Mouse (Mus musculus) Muller cell, postnatal 12 days (primary cell): Measurements from ENCODE around the gene Stpg4.

Source experiments
- DNase-seq: peaks from one replicate; pipeline ENCODE4 v3.0.0-alpha.2; 2015; ENCODE audit errors: inconsistent ontology term

The Stpg4 gene

DNA sequence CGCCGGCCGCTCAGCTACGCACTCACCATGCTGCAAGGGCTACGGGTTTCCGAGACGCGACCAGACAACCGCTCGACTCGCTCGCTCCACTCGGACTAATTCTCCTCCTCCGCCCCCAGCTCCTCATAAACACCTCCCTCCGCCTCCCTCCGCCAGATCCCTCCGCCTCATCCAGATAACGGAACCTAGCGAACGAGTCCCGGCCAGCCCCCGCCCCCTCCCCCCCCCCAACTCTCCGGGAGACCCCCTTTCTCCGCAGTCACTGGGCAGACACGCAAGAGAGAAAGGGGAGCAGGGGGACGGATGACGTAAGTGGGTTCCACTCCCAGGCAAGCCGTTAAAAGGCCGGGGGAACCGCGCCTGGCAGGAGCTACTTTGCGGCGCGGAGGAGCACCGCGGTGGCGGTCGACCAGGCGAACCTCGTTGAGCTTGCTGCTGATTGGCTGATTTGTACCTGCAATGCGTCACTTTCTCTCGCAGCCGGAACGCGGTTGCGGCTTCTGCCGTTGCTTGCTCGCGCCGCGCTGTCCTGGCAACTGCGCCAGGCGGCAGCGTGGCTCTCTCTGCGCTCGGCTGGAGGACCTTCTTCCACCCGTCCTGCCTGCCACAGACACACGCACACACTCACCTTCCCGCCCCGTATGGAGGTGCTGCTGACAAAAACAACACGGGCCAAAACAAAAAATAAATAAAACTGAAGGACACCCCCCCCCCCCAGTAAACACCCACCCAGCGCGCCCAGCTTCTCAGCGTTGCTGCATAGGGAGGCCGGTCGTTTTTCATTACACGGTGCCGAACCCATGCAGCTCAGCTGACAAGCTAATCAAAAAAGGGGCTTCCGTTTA lies 19.4 kb upstream of the Stpg4 start, which contains the start of gene Calm2:
Calm2 (minus strand) TSS at position 169 of the 845 bp plus-strand sequence.
- DNase-seq, result peak; percentile 99

- peak; percentile 65 for DNase-seq
Observed at GRCm38 (mm10) chr17:87445917-87446766, 18.6 kb upstream of the Stpg4 start.

- DNase-seq, result no peak
Observed at GRCm38 (mm10) chr17:87445337-87445916, 17.9 kb upstream of the Stpg4 start.

DNA sequence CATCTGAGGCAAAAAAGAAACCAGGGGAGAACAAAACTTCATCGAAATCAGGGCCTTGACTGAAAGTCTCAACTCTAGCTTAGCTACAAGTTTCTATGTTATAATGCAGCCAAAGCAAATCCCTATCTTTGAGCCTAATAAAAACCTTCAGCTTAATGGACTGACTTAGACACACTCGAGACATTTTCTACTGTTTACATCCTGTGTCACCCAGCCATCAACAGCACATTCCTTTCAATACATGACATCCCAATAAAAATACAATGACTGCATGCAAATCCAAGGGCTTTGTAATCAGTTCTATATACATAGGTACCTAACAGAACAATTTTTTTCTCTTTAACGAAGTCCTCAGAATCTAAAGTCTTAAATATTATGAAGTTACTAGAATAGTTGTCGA lies 17.2 kb upstream of the Stpg4 start:
- no peak for DNase-seq

DNA sequence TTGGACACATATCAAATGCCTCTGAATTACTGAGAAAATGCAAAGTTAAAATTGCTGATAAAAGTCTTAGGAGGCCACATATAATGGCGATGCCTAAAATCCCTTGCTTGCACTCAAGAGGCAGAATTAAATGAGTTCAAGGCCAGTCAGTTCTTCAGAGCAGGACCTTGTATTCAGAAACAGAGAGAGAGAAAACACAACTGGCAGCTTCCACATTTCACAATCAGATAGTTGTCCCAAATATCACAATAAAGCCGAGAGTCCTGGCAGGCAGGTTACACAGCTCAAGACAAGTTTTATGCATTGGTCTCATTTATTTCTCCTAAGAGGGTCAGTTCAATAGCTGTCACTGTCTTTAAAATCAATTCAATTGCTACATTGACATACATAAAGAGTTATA lies 14.0 kb upstream of the Stpg4 start:
- no peak for DNase-seq

DNA sequence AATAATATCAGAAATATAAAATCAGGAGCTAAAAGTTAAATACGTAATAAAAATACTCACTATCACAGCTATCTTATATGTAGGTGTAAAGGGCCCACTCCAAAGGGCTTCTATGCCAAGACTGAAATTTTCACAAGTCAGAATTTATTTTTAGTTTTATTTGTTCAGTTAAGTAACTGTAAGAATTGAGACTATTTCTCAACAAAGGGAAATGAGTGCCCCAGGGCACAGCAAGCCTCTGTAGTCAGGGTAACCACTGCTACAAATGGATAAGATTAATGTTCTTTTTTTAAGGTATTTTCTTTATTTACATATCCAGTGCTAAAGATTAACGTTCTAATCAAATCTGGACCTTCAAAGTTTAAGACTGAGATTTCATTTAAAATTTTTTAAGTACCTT lies 11.9 kb upstream of the Stpg4 start:
- DNase-seq, result no peak

DNA sequence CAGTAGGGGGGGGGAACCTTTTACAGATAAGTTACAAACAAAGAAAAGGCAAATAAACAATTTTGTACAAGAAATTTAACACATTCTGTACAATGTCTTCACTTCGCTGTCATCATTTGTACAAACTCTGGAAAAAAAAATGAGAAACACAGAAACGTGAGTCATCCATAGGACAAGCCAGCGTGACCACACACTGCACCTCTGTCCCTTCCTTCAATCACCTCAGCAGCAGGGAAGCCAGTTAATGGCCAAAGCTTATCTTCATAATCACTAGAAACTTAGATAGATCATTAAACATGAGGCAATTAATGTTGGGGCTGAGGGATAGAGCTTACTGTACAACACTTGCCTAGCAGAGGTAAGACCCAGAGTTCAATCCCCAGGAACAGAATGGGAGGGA lies 6.4 kb upstream of the Stpg4 start:
- no peak for DNase-seq

GRCm38 (mm10) chr17:87432743-87433142 lies 5.2 kb upstream of the Stpg4 start:
- DNase-seq, result no peak

GRCm38 (mm10) chr17:87432314-87432713 lies 4.8 kb upstream of the Stpg4 start:
- no peak for DNase-seq

DNA sequence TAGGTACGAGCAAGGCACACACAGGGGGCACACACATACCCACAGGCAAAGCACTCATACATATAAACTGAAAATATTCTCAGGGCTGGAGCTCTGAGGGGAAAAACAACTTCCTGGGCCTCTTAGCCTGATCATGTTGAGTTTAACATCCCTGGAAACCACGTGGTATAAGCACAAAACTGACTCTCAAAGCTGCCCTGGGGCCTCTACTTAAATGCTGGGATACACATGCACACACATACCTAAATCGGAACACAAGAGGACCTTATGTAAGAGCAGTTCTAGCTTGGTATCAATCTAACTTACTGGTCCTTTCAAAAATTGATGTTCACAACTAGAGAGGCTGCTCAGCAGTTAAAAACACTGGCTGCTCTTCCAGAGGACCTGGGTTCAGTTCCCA lies 1.9 kb upstream of the Stpg4 start:
- DNase-seq, result no peak

GRCm38 (mm10) chr17:87418082-87418481 lies 9.5 kb downstream of the Stpg4 start:
- no peak for DNase-seq

GRCm38 (mm10) chr17:87406646-87407045 lies 20.9 kb downstream of the Stpg4 start:
- DNase-seq, result no peak

GRCm38 (mm10) chr17:87405576-87405975 lies 22.0 kb downstream of the Stpg4 start:
- no peak for DNase-seq

DNA sequence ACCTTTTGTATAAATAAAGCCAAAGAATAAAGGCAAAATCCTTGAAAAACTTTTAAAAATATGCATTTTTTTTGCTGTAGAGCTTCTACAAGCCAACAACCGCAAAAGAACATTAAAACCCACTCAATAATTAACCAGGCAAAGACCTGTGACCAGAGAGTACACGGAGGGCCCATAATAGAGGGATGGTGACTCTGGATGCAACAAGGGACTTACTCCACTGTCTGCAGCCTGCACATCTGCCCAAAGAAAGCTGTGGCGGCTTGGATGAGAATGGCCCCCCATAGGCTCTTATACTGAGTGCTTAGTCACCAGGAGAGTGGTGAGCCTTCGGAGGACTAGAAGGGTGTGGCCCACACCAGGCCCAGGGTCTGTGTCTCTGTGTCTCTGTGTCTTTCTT lies 24.1 kb downstream of the Stpg4 start:
- DNase-seq, result no peak

GRCm38 (mm10) chr17:87402444-87402843 lies 25.1 kb downstream of the Stpg4 start:
- DNase-seq, result no peak

- no peak for DNase-seq
Observed at GRCm38 (mm10) chr17:87397088-87397487, 30.5 kb downstream of the Stpg4 start.

DNA sequence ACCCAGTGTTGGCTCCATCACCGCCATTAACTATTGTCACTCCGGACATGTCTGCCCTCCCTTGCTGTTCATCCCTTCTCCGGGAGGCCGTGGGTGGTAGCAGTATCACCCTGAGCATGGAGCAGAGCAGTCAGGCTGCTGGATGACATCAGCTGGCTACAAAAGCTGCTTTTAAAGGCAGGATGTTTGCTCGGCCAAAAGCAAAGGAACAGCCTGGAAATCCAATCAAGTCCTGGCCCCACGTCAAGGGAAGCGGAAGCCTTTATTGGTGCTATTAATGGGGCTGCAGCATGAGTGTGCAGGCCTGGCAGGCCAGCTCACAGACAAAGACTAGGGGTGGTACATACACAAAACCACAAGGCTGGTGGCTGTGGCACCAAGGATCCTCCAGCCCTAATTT lies 36.3 kb downstream of the Stpg4 start:
- DNase-seq, result peak; percentile 20

- DNase-seq, result peak; percentile 69
Observed at GRCm38 (mm10) chr17:87387068-87387467, 40.5 kb downstream of the Stpg4 start.

DNA sequence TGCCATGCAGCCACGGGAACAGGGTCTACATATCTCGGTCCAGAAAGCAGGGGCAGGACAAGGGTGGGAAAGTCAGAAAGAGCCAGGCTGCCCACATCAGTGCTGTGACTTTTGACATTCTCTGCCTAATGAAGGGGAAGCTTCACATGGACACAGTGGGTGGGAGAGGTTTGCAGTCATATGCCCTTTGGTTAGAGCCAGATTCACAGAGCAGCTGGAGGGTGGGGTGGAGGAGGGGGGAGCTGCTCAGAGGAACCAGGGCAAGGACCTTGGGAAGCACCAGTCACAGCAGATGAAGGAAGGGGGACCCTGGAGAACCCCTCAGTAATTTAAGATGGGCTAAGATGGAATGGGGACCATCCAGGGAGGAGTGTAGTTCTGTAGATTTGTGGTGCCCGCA lies 41.7 kb downstream of the Stpg4 start:
- no peak for DNase-seq

DNA sequence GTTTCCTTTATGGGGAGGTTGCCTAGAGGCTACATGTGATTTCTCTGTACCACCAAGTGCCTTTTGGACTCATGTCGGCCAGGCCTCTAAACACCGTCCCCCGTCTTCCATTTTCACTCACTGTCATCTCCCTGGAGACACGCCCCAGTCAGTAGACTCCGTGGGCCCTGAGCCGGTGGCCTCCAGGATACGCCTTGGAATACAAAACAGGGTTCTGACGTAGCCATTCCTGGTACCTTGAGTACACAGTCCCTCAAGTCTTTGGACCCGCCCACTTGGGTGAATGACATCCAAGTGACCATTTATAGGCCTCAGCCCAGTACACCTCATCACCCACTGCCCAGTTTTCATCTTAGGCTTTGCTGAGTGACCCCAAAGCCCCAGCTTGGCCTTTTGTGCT lies 46.9 kb downstream of the Stpg4 start:
- no peak for DNase-seq

- no peak for DNase-seq
Observed at GRCm38 (mm10) chr17:87379821-87380220, 47.7 kb downstream of the Stpg4 start.

DNA sequence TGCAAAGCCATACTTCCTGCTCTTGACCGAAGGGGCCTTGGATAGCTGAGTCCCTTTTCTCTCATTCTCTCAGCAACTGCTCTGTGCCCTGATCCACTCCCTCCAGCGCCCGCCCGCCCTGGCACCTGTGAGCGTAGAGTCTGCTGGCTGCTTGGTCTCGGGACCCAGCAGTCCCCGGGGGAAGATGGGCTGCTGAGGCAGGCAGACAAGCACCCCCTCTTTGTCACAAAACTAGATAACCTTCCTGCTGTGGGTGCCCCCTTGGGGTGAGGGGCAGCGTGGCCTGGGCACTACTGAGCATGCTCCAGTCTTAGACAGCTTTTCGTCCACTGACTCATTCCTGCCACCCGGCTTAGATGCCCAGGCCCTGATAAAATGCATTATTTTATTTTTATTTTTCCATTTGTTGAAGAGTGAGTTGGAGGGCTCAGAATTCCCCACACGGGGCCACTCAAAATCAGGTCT lies 48.3 kb downstream of the Stpg4 start:
- DNase-seq, result no peak
